Mouse (Mus musculus) spleen, embryonic (tissue): ENCODE data around the gene Rasl11a.
"Not testable (repeated sequence)": the region's sequence is repeated elsewhere in the genome, so short reads cannot be mapped to it uniquely, and the experiment has no call there.

ENCODE experiments used
- CTCF ChIA-PET: fragments of 350-600 bp; sonication (Branson Sonifier 250); formaldehyde crosslinking; loops from one replicate; lab custom pipeline; 2022; lab: Charles Lee

Rasl11a gene

DNA sequence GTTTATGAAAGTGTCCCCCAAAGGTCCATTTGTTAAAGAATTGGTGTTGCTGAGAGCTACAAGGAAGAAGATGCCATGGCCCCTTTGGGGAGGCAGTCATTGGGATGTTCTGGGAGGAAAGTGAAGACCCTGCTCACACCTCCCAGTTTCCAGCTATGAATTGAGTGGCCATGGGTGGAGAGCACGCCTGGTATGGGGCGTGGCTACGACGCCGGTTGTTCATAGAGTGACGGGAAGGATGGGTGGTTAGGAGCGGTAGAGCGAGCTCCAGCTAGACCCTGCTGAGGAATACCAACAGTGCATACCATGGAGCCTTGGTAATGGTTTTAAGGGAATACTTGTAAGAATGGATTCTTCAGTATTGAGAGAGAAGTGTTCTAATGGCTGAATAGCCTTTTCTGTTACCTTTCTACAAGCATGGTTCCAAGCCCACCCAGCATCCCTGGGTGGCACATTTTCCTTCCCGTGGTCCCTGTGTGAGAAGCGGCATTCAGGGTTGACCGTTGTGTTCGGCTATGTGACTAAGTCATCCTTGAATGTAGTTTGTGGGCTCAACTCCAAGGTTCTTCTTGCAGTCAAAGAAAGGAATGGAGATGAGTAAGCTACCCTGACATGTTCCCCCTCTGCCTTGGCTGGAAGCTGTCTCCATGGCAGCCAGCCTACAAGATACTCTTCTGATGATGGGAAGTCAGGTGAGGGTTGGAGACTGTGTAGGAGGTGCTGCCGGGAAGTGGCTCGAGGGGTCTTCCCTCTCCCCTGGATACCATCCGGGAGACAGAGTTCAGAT is 38.8 kb downstream of the Rasl11a start:
- CTCF ChIA-PET: no interaction called here

DNA sequence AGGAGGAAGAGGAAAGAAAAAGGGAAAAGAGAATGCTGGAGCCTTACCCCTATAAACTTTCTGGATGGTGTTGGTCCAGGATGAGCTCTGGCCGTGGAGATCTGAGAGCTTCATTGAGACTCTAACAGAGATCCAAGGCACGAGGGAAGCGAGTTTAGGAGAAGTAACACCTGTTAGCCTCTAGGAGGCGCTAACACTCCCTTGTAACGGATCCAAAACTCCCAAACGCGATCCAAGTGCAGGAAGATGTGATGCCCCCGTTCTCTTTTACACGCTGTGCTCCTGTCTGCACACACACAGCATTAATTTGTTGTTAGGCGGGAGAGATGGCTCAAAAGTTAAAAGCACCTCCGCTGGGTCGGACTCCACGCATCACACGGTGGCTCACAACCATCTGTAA is 46.3 kb downstream of the Rasl11a start:
- CTCF ChIA-PET: interaction anchor here (0.6 to 0.7 kb wide), 3 partner anchors 10 to 320 kb away, joined by 3 to 14 read pairs (median 3); no protein-coding TSS in a partner anchor

DNA sequence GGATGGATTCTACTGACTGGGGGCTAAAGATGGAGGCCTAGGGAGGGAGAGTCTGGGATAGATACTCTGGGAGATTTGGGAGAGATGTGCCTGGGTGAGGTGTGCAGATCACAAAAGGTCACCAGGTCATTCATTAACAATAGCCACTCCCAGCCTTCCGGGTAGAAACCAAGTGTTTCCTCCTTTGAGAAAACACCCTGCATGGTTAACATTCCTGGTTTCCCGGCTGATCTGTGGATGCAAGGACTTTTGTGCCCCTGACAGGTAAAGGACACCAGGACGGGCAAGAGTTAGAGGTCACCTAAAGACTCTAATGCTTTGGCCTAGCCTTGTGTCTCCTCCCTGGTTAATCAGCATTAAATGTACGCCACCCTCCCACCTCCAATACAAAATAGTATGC is 48.0 kb downstream of the Rasl11a start:
- CTCF ChIA-PET: interaction anchor here (0.7 kb wide), 1 partner anchor 235 kb away, joined by 3 read pairs; no protein-coding TSS in a partner anchor

DNA sequence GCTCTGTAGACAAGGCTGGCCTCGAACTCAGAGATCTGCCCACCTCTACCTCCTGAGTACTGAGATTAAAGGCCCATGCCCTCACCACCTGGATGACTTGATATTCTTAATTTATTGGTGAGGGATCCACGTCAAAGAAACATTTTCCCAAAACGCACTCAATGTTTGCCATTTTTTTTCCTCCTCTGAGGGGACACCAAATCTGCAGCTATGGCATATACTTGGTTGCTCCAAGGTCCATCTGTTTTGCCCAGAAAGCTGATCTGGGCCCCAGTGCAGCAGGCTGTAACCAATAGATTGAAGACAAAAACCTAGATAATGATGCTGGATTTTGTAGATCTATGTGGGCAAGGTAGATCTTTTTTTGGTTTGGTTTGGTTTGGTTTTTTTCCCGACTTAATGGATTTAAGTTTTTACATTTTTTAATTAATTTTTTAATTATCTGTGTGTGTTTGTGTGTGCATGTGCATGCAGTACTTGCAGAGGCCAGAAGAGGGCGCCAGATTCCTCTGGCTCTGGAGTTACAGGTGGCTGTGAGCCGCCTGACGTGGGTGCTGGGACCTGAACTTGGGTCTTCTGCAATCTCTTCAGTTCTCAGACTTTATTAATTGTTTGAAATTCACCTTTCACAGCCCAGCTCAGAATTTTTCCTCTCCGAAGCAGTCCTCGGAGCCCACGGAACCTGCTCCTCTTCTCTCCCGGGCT is 48.8 kb downstream of the Rasl11a start:
- CTCF ChIA-PET: interaction anchor here (0.5 to 0.8 kb wide), 4 partner anchors 58 to 963 kb away, joined by 3 to 6 read pairs (median 4); no protein-coding TSS in a partner anchor

- CTCF ChIA-PET: not testable (repeated sequence)
Measured at GRCm38 (mm10) chr5:146895667-146896066, 50.8 kb downstream of the Rasl11a start.

- CTCF ChIA-PET: no interaction called here
Measured at GRCm38 (mm10) chr5:146896973-146897372, 52.1 kb downstream of the Rasl11a start.
